ENCODE assay signal across 30 mouse cellular contexts in the genomic region with DNA sequence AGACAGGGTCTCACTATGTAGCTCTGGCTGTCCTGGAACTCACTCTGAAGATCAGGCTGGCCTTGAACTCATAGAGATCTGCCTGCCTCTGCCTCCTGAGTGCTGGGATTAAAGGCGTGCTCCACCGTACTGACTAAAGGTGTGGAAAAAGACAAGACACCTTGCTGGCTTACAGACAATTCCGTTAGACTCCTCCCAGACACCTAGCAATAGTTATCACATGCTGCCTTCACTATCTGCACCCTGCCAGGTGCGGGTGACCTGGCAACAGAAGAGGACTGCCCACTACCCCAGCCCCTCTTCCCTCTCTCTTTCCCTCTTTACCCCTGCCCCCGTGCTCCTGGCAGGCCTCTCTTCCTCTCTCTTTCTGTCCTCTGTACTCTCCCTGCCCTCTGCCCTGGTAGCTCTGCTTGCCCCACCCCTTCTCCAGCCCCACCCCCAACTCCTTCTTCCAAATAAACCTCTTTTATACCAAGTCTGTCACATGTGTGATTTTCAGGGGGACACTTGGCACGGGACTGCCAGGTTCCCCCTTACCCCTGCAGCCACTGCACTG. TPM values are rescaled to one million over a fixed set of nuclear protein-coding genes. Genes with fewer than 3 reads are reported as not detected.
A peak's percentile ranks its signal among the peaks of the same experiment; 100 is the strongest.
DNase-seq lines count a peak whose midpoint lies in the region; ATAC-seq lines count a peak whose summit lies in the region.
"Had no signal": no experiment of that assay in that cellular context is flagged by ENCODE, and none has a peak within 500 bp of the region (broad histone marks: within the 10 kb centered on the region; RNA-seq: fewer than 3 reads in every experiment).

No protein-coding gene starts in this region.

- DNase-seq in heart, adult 11 months = peak; percentile 91
- DNase-seq in heart, embryonic 10.5 days (ENCODE audit: low spot score) = no peak
- DNase-seq in frontal cortex, postnatal 14 days (ENCODE audit: low spot score in 2 of 2) = no peak
- DNase-seq in spleen, postnatal 36 days (ENCODE audit: low spot score in 2 of 2) = no peak
- DNase-seq: adrenal gland, postnatal 10 days; cerebellum, adult 11-12 months; gastrocnemius, postnatal 14 days; lung, embryonic 14.5 days; lung, postnatal 36 days; right cerebral cortex, postnatal 4 days; thymus, postnatal 36 days had no signal

- ATAC-seq in megakaryocyte, adult 5-6 weeks (ENCODE audit: poor library complexity, severe bottlenecking) = no peak
- no peak for ATAC-seq in liver, embryonic 12.5 days
- ATAC-seq in forebrain, embryonic 15.5 days (replicated peaks) = no peak
- ATAC-seq: CD4-positive, CD25-positive, alpha-beta regulatory T cell, adult 4 months; Patski had no signal

- 79% methylated on average over 6 of the region's 6 CpGs for WGBS in heart, embryonic 10.5 days
- 53% methylated on average over 6 of the region's 6 CpGs for WGBS in liver, embryonic 12.5 days (ENCODE audit: insufficient replicate concordance)
- 83% methylated on average over 6 of the region's 6 CpGs for WGBS in forebrain, embryonic 15.5 days

- no peaks in the 10 kb centered on the region for H3K36me3 ChIP-seq in heart, embryonic 10.5 days
- H3K36me3 ChIP-seq in megakaryocyte, embryonic 14.5 days (replicated peaks; ENCODE audit: low read length) = peaks cover 33% of the 10 kb centered on the region
- H3K36me3 ChIP-seq in liver, embryonic 12.5 days = no peaks in the 10 kb centered on the region
- no peaks in the 10 kb centered on the region for H3K36me3 ChIP-seq in forebrain, embryonic 15.5 days
- H3K36me3 ChIP-seq: forebrain, embryonic 12.5 days; limb, embryonic 13.5 days had no signal

- no peaks in the 10 kb centered on the region for H3K9me3 ChIP-seq in heart, embryonic 10.5 days
- H3K9me3 ChIP-seq in megakaryocyte, embryonic 14.5 days = no peaks in the 10 kb centered on the region
- no peaks in the 10 kb centered on the region for H3K9me3 ChIP-seq in liver, embryonic 12.5 days (replicated peaks)
- H3K9me3 ChIP-seq in forebrain, embryonic 15.5 days = no peaks in the 10 kb centered on the region
- H3K9me3 ChIP-seq: forebrain, embryonic 12.5 days; limb, embryonic 13.5 days had no signal

- H3K4me2 ChIP-seq in liver, embryonic 12.5 days = 0 out of 2 replicates have a peak overlapping the region, but pooled peaks have one; percentile 21
- no peak overlapping the region for H3K4me2 ChIP-seq in forebrain, embryonic 15.5 days (replicated peaks)
- H3K4me2 ChIP-seq: forebrain, embryonic 12.5 days; limb, embryonic 13.5 days; lung, embryonic 14.5 days; midbrain, embryonic 11.5 days had no signal

- H3K4me3 ChIP-seq in heart, embryonic 10.5 days = no peak overlapping the region
- H3K4me3 ChIP-seq in megakaryocyte, embryonic 14.5 days (replicated peaks) = peak overlapping the region; percentile 64
- no peak overlapping the region for H3K4me3 ChIP-seq in liver, embryonic 12.5 days
- no peak overlapping the region for H3K4me3 ChIP-seq in forebrain, embryonic 15.5 days
- H3K4me3 ChIP-seq: forebrain, embryonic 12.5 days; limb, embryonic 13.5 days had no signal

- H3K4me1 ChIP-seq in heart, embryonic 10.5 days = peaks cover 92% of the 10 kb centered on the region
- H3K4me1 ChIP-seq in megakaryocyte, embryonic 14.5 days = peaks cover 95% of the 10 kb centered on the region
- peaks cover 96% of the 10 kb centered on the region for H3K4me1 ChIP-seq in liver, embryonic 12.5 days
- peaks cover 19% of the 10 kb centered on the region for H3K4me1 ChIP-seq in forebrain, embryonic 15.5 days

- H3K27ac ChIP-seq in heart, embryonic 10.5 days = no peak overlapping the region
- peak overlapping the region; percentile 67 for H3K27ac ChIP-seq in liver, embryonic 12.5 days
- H3K27ac ChIP-seq in forebrain, embryonic 15.5 days (replicated peaks) = no peak overlapping the region
- H3K27ac ChIP-seq: forebrain, embryonic 12.5 days; limb, embryonic 13.5 days had no signal

- H3K27me3 ChIP-seq in heart, embryonic 10.5 days (ENCODE audit: insufficient read depth, poor library complexity, severe bottlenecking) = 0 out of 2 replicates have a peak, but pooled peaks cover 4% of the 10 kb centered on the region
- H3K27me3 ChIP-seq in megakaryocyte, embryonic 14.5 days (replicated peaks) = no peaks in the 10 kb centered on the region
- H3K27me3 ChIP-seq in liver, embryonic 12.5 days (replicated peaks) = no peaks in the 10 kb centered on the region
- H3K27me3 ChIP-seq in forebrain, embryonic 15.5 days = no peaks in the 10 kb centered on the region
- H3K27me3 ChIP-seq: limb, embryonic 13.5 days; Patski had no signal

- peak overlapping the region; percentile 49 for H3K9ac ChIP-seq in liver, embryonic 12.5 days
- H3K9ac ChIP-seq in forebrain, embryonic 15.5 days (replicated peaks) = no peak overlapping the region
- H3K9ac ChIP-seq: forebrain, embryonic 12.5 days; limb, embryonic 13.5 days; lung, embryonic 14.5 days had no signal

RNA-seq across cellular contexts. Expression of a gene that starts 3.5 kb away (rescaled TPM):
- 5.6 and 5.7 TPM in 2 replicates for polyA plus RNA-seq in heart, embryonic 10.5 days (2016; fragmentation: Nextera tagmentation; extraction: Ambion mirVana)
- polyA plus RNA-seq in megakaryocyte, embryonic 14.5 days (2012; ENCODE audit: insufficient read depth, low replicate concordance) = 54.8 and 69.9 TPM in 2 replicates
- 9.8 and 13.1 TPM in 2 replicates for total RNA-seq in megakaryocyte, adult 5-6 weeks (2015)
- 9.6 and 14.8 TPM in 2 replicates for total RNA-seq in megakaryocyte, adult 5-6 weeks (2017)
- polyA plus RNA-seq in liver, embryonic 12.5 days (2016; fragmentation: Nextera tagmentation; extraction: Ambion mirVana) = 18.3 and 19.3 TPM in 2 replicates
- polyA plus RNA-seq in forebrain, embryonic 15.5 days (2015; fragmentation: Nextera tagmentation; extraction: Ambion mirVana) = 1.3 and 1.5 TPM in 2 replicates

RNA-seq across cellular contexts. Expression of a gene that starts 21.6 kb away (rescaled TPM):
- not detected in 2 replicates for polyA plus RNA-seq in heart, embryonic 10.5 days (2016; fragmentation: Nextera tagmentation; extraction: Ambion mirVana)
- polyA plus RNA-seq in megakaryocyte, embryonic 14.5 days (2012; ENCODE audit: insufficient read depth, low replicate concordance) = not detected in 2 replicates
- not detected in 2 replicates for total RNA-seq in megakaryocyte, adult 5-6 weeks (2015)
- total RNA-seq in megakaryocyte, adult 5-6 weeks (2017) = not detected in 2 replicates
- not detected in 2 replicates for polyA plus RNA-seq in liver, embryonic 12.5 days (2016; fragmentation: Nextera tagmentation; extraction: Ambion mirVana)
- polyA plus RNA-seq in forebrain, embryonic 15.5 days (2015; fragmentation: Nextera tagmentation; extraction: Ambion mirVana) = not detected in 2 replicates
- total RNA-seq: adrenal gland, postnatal 10 days; common myeloid progenitor, adult 5-6 weeks; ES-E14; gastrocnemius, postnatal 14 days; heart, adult 8-10 months; hematopoietic stem cell, adult 5-6 weeks; layer of hippocampus, postnatal 14 days; left cerebral cortex, postnatal 10 days had no signal
- polyA plus RNA-seq: CD4-positive, CD25-positive, alpha-beta regulatory T cell, adult 4 months; frontal cortex, adult 2 months; heart, embryonic 16.5 days; lung, embryonic 14.5 days; midbrain, embryonic 11.5 days; neural tube, embryonic 11.5 days; Patski; testis, adult 2 months had no signal

RNA-seq across cellular contexts. Expression of a gene that starts 22.7 kb away (rescaled TPM):
- 76.3 and 93.2 TPM in 2 replicates for polyA plus RNA-seq in heart, embryonic 10.5 days (2016; fragmentation: Nextera tagmentation; extraction: Ambion mirVana)
- 51.4 and 67.9 TPM in 2 replicates for polyA plus RNA-seq in megakaryocyte, embryonic 14.5 days (2012; ENCODE audit: insufficient read depth, low replicate concordance)
- 35.6 and 42.6 TPM in 2 replicates for total RNA-seq in megakaryocyte, adult 5-6 weeks (2015)
- total RNA-seq in megakaryocyte, adult 5-6 weeks (2017) = 20.0 and 24.6 TPM in 2 replicates
- polyA plus RNA-seq in liver, embryonic 12.5 days (2016; fragmentation: Nextera tagmentation; extraction: Ambion mirVana) = 72.3 and 73.8 TPM in 2 replicates
- polyA plus RNA-seq in forebrain, embryonic 15.5 days (2015; fragmentation: Nextera tagmentation; extraction: Ambion mirVana) = 104 and 113 TPM in 2 replicates

RNA-seq across cellular contexts. Expression of a gene that starts 31.1 kb away (rescaled TPM):
- polyA plus RNA-seq in heart, embryonic 10.5 days (2016; fragmentation: Nextera tagmentation; extraction: Ambion mirVana) = 0.28 and 0.45 TPM in 2 replicates
- polyA plus RNA-seq in megakaryocyte, embryonic 14.5 days (2012; ENCODE audit: insufficient read depth, low replicate concordance) = 1.8 TPM in 1 of 2 replicates, not detected in the other
- 18.3 and 19.9 TPM in 2 replicates for total RNA-seq in megakaryocyte, adult 5-6 weeks (2015)
- total RNA-seq in megakaryocyte, adult 5-6 weeks (2017) = 16.6 and 19.7 TPM in 2 replicates
- polyA plus RNA-seq in liver, embryonic 12.5 days (2016; fragmentation: Nextera tagmentation; extraction: Ambion mirVana) = 0.72 and 0.75 TPM in 2 replicates
- 0.13 and 0.20 TPM in 2 replicates for polyA plus RNA-seq in forebrain, embryonic 15.5 days (2015; fragmentation: Nextera tagmentation; extraction: Ambion mirVana)
- polyA plus RNA-seq: CD4-positive, CD25-positive, alpha-beta regulatory T cell, adult 4 months had no signal

RNA-seq across cellular contexts. Expression of a gene that starts 48.5 kb away (rescaled TPM):
- polyA plus RNA-seq in heart, embryonic 10.5 days (2016; fragmentation: Nextera tagmentation; extraction: Ambion mirVana) = 1.1 and 1.2 TPM in 2 replicates
- 25.6 and 59.2 TPM in 2 replicates for polyA plus RNA-seq in megakaryocyte, embryonic 14.5 days (2012; ENCODE audit: insufficient read depth, low replicate concordance)
- total RNA-seq in megakaryocyte, adult 5-6 weeks (2015) = 42.5 and 43.9 TPM in 2 replicates
- total RNA-seq in megakaryocyte, adult 5-6 weeks (2017) = 56.9 and 61.1 TPM in 2 replicates
- polyA plus RNA-seq in liver, embryonic 12.5 days (2016; fragmentation: Nextera tagmentation; extraction: Ambion mirVana) = 6.7 and 7.3 TPM in 2 replicates
- 37.0 and 38.7 TPM in 2 replicates for polyA plus RNA-seq in forebrain, embryonic 15.5 days (2015; fragmentation: Nextera tagmentation; extraction: Ambion mirVana)
